ENCODE assay signal across 20 mouse cellular contexts in genomic region chr5:48034875-48035274, GRCm38 (mm10). TPM values are rescaled to one million over a fixed set of nuclear protein-coding genes. Genes with fewer than 3 reads are reported as not detected.
"Had no signal": no experiment of that assay in that cellular context is flagged by ENCODE, and none has a peak within 500 bp of the region (broad histone marks: within the 10 kb centered on the region; RNA-seq: fewer than 3 reads in every experiment).

No protein-coding gene starts in this region.

- H3K9me3 ChIP-seq: intestine, embryonic 15.5 days; limb, embryonic 12.5 days; limb, embryonic 15.5 days; midbrain, embryonic 12.5 days; neural tube, embryonic 12.5 days; stomach, embryonic 15.5 days had no signal

- H3K9ac ChIP-seq: intestine, embryonic 15.5 days; limb, embryonic 12.5 days; limb, embryonic 15.5 days; liver, embryonic 14.5 days; liver, postnatal 0 days; lung, embryonic 14.5 days; midbrain, embryonic 12.5 days; neural tube, embryonic 12.5 days; stomach, embryonic 15.5 days had no signal

- H3K27ac ChIP-seq: intestine, embryonic 15.5 days; layer of hippocampus, adult 2 months; limb, embryonic 12.5 days; limb, embryonic 15.5 days; liver, embryonic 14.5 days; macrophage; midbrain, embryonic 12.5 days; neural tube, embryonic 12.5 days; stomach, embryonic 15.5 days had no signal

- H3K4me3 ChIP-seq: intestine, embryonic 15.5 days; layer of hippocampus, adult 2 months; limb, embryonic 12.5 days; limb, embryonic 15.5 days; midbrain, embryonic 12.5 days; neural tube, embryonic 12.5 days; stomach, embryonic 15.5 days had no signal

- H3K4me2 ChIP-seq: intestine, embryonic 15.5 days; limb, embryonic 12.5 days; limb, embryonic 15.5 days; liver, embryonic 11.5 days; lung, embryonic 14.5 days; midbrain, embryonic 12.5 days; neural tube, embryonic 12.5 days; stomach, embryonic 15.5 days had no signal

- DNase-seq: kidney, adult 11 months; kidney, postnatal 25 days; layer of hippocampus, adult 9-11 months; liver, postnatal 0 days; lung, embryonic 14.5 days; retina, postnatal 1 day; right cerebral cortex, postnatal 25 days; spleen, adult 18-20 months; thymus, postnatal 25 days had no signal

- ATAC-seq: intestine, embryonic 15.5 days; liver, postnatal 0 days; lung, postnatal 0 days had no signal

- H3K4me1 ChIP-seq: intestine, embryonic 15.5 days; limb, embryonic 12.5 days; limb, embryonic 15.5 days; midbrain, embryonic 12.5 days; neural tube, embryonic 12.5 days; stomach, embryonic 15.5 days had no signal

- H3K36me3 ChIP-seq: intestine, embryonic 15.5 days; limb, embryonic 12.5 days; limb, embryonic 15.5 days; midbrain, embryonic 12.5 days; neural tube, embryonic 12.5 days; stomach, embryonic 15.5 days had no signal

- H3K27me3 ChIP-seq: intestine, embryonic 15.5 days; limb, embryonic 12.5 days; limb, embryonic 15.5 days; neural tube, embryonic 12.5 days; stomach, embryonic 15.5 days had no signal

RNA-seq across cellular contexts. Expression of gene Slit2, which starts 51.9 kb away (rescaled TPM):
- polyA plus RNA-seq: macrophage had no signal
